27 mouse cellular contexts compared by ENCODE assay signal in genomic region chr11:119237007-119237406, GRCm38 (mm10). TPM values are rescaled to one million over a fixed set of nuclear protein-coding genes. Genes with fewer than 3 reads are reported as not detected.
"Had no signal": no experiment of that assay in that cellular context is flagged by ENCODE, and none has a peak within 500 bp of the region (broad histone marks: within the 10 kb centered on the region; RNA-seq: fewer than 3 reads in every experiment).

No protein-coding gene starts in this region.

- DNase-seq: gastrocnemius, adult 2 months; gastrocnemius, postnatal 10 days; gastrocnemius, postnatal 25 days; heart, adult 18-20 months; heart, postnatal 10 days; heart, postnatal 4 days; kidney, adult 18-20 months; kidney, adult 8-10 months; kidney, postnatal 10 days; kidney, postnatal 25 days; kidney, postnatal 4 days; left cerebral cortex, postnatal 4 days had no signal

- H3K36me3 ChIP-seq: heart, embryonic 12.5 days; intestine, embryonic 15.5 days; limb, embryonic 13.5 days; limb, embryonic 15.5 days; liver, embryonic 12.5 days had no signal

- H3K9ac ChIP-seq: hindbrain, embryonic 14.5 days; limb, embryonic 13.5 days; limb, embryonic 15.5 days had no signal

- H3K27ac ChIP-seq: gastrocnemius, adult 2 months; layer of hippocampus, adult 2 months; left cerebral cortex, adult 2 months; limb, embryonic 13.5 days; limb, embryonic 15.5 days; liver, embryonic 12.5 days had no signal

- H3K27me3 ChIP-seq: heart, embryonic 12.5 days; hindbrain, embryonic 12.5 days; intestine, embryonic 15.5 days; limb, embryonic 13.5 days; limb, embryonic 15.5 days had no signal

- H3K4me3 ChIP-seq: hindbrain, embryonic 12.5 days; left cerebral cortex, adult 2 months had no signal

- H3K9me3 ChIP-seq: heart, embryonic 10.5 days; intestine, embryonic 15.5 days; limb, embryonic 13.5 days; limb, embryonic 15.5 days had no signal

- ATAC-seq: hindbrain, embryonic 16.5 days; inflammation-experienced regulatory T-cells, adult 6 months; intestine, postnatal 0 days had no signal

RNA-seq across cellular contexts. Expression of gene Ccdc40, which starts 8.6 kb away (rescaled TPM):
- total RNA-seq: gastrocnemius, adult 2 months; heart, postnatal 25 days had no signal
- polyA plus RNA-seq: liver, adult 2 months had no signal
